8 mouse cellular contexts compared by ENCODE assay signal in genomic region chr5:93000774-93001757, GRCm38 (mm10). TPM values are rescaled to one million over a fixed set of nuclear protein-coding genes. Genes with fewer than 3 reads are reported as not detected.
DNase-seq lines count a peak whose midpoint lies in the region; ATAC-seq and TF ChIP-seq lines count a peak whose summit lies in the region.

No protein-coding gene starts in this region.

- H3K4me2 ChIP-seq in heart, embryonic 14.5 days (ENCODE audit: low read length): 0 out of 2 replicates have a peak overlapping the region, but pooled peaks have one; percentile 14

- ATAC-seq in heart, embryonic 14.5 days (ENCODE audit: insufficient number of reproducible peaks, insufficient read depth, low FRiP score, low read depth): peak; percentile 45

- peaks cover 7% of the 10 kb centered on the region for H3K4me1 ChIP-seq in cortical plate, adult 2 months (ENCODE audit: control insufficient read depth, insufficient read depth, low read length)
- peaks cover 43 to 59% of the 10 kb centered on the region in 2 experiments for H3K4me1 ChIP-seq in heart, embryonic 14.5 days (ENCODE audit: control insufficient read depth in 2 of 2, insufficient read depth in 2 of 2, low read length in 2 of 2)

- peak; percentile 25 for DNase-seq in embryo, embryonic 10 days (ENCODE audit: low spot score)
- no peak for DNase-seq in embryo, embryonic 9.5 days (ENCODE audit: extremely low spot score)
- DNase-seq in layer of hippocampus, adult 9-10 months (ENCODE audit: low spot score): peak; percentile 35
- peak; percentile 78 for DNase-seq in lung, postnatal 10 days
- DNase-seq in natural killer cell, adult 2 months (ENCODE audit: low spot score in 2 of 2): no peak
- DNase-seq in cerebellum, adult 8-10 months: no peak

- H3K36me3 ChIP-seq in heart, embryonic 14.5 days (ENCODE audit: control insufficient read depth, insufficient read depth, low read length): no peaks in the 10 kb centered on the region

- WGBS in heart, embryonic 14.5 days: 37% methylated on average over 17 of the region's 17 CpGs

- no peak for TF ChIP-seq CTCF in cortical plate, adult 2 months (IDR thresholded peaks at IDR 0.05; ENCODE audit: extremely low read depth, insufficient read depth, low read length)

- no peak overlapping the region for H3K4me3 ChIP-seq in cortical plate, adult 2 months (ENCODE audit: insufficient read depth, low read length)
- H3K4me3 ChIP-seq in heart, embryonic 14.5 days (ENCODE audit: control insufficient read depth in 1 of 2, insufficient read depth in 1 of 2, low read depth in 1 of 2, low read length in 2 of 2): no peak overlapping the region

- H3K9me3 ChIP-seq in heart, embryonic 14.5 days (ENCODE audit: control insufficient read depth, low read length): no peaks in the 10 kb centered on the region

- no peaks in the 10 kb centered on the region for H3K27me3 ChIP-seq in heart, embryonic 14.5 days (ENCODE audit: control insufficient read depth, insufficient read depth, low read length)

- H3K27ac ChIP-seq in cortical plate, adult 2 months (ENCODE audit: insufficient read depth, low read length): peak overlapping the region; percentile 89
- peak overlapping the region; percentile 79 to 93 for H3K27ac ChIP-seq in heart, embryonic 14.5 days (replicated peaks in 1 of 2; ENCODE audit: control insufficient read depth in 1 of 2, insufficient read depth in 1 of 2, low read depth in 2 of 2, low read length in 2 of 2)

- peak; percentile 52; the same call in 1 of the 2 replicates for TF ChIP-seq POLR2A in cortical plate, adult 2 months (IDR thresholded peaks at IDR 0.05; ENCODE audit: extremely low read depth, insufficient read depth, low read length)

- H3K9ac ChIP-seq in heart, embryonic 14.5 days (ENCODE audit: low read length): peak overlapping the region; percentile 23; the same call in 1 of the 2 replicates

RNA-seq across cellular contexts. Expression of gene Sowahb, which starts 43.8 kb away (rescaled TPM):
- polyA plus RNA-seq in cortical plate, adult 2 months (2012; rRNA removed): 10.5 and 11.8 TPM in 2 replicates
- polyA plus RNA-seq in heart, embryonic 14.5 days (2014; fragmentation: Nextera tagmentation; extraction: Ambion mirVana): 0.11 TPM in 1 of 2 replicates, not detected in the other

Comparison
In these comparisons a context has a peak if more than half of its experiments do, and no peak if none do; other contexts are left out.
1. DNase-seq: peak in embryo, embryonic 10 days (single experiment), layer of hippocampus, adult 9-10 months (single experiment) and lung, postnatal 10 days (single experiment); none in embryo, embryonic 9.5 days (single experiment), natural killer cell, adult 2 months (0 of 2) and cerebellum, adult 8-10 months (single experiment).
2. RNA of gene Sowahb, which starts 43.8 kb away (polyA plus RNA-seq): 10.5 to 11.8 TPM in cortical plate, adult 2 months; 0.11 TPM in heart, embryonic 14.5 days; every median in the first group is over 10 times any median in the second.